Mouse (Mus musculus): ENCODE data around the gene Marcksl1. TPM values are rescaled to one million over a fixed set of nuclear protein-coding genes. Genes with fewer than 3 reads are reported as not detected.
"Not testable (repeated sequence)": the region's sequence is repeated elsewhere in the genome, so short reads cannot be mapped to it uniquely, and the experiment has no call there.

Marcksl1 gene
- polyA plus RNA-seq, 1 experiment from 2014 or later: 2,101 TPM

GRCm38 (mm10) chr4:129549306-129549705 is 35.9 kb downstream of the Marcksl1 start:
- no peaks in the 10 kb centered on the region for H3K27me3 ChIP-seq
- H3K4me2 ChIP-seq (replicated peaks): no peak overlapping the region
- H3K27ac ChIP-seq (replicated peaks): no peak overlapping the region
- no peak overlapping the region for H3K4me3 ChIP-seq
- ATAC-seq (ENCODE audit: low FRiP score, low read depth): no peak
- H3K9me3 ChIP-seq: no peaks in the 10 kb centered on the region
- H3K9ac ChIP-seq (replicated peaks): no peak overlapping the region
- 96% methylated on average over 2 of the region's 2 CpGs for WGBS
- no peaks in the 10 kb centered on the region for H3K4me1 ChIP-seq
- H3K36me3 ChIP-seq: no peaks in the 10 kb centered on the region

- H3K27ac ChIP-seq (replicated peaks): no peak overlapping the region
- WGBS: 68% methylated on average over 1 of the region's 1 CpGs
- no peaks in the 10 kb centered on the region for H3K9me3 ChIP-seq
- H3K9ac ChIP-seq (replicated peaks): 0 out of 2 replicates have a peak overlapping the region, but pooled peaks have one; percentile 6
- H3K27me3 ChIP-seq: peaks cover 6% of the 10 kb centered on the region
- no peaks in the 10 kb centered on the region for H3K36me3 ChIP-seq
- ATAC-seq (ENCODE audit: low FRiP score, low read depth): no peak
- H3K4me1 ChIP-seq: no peaks in the 10 kb centered on the region
- H3K4me2 ChIP-seq (replicated peaks): no peak overlapping the region
- H3K4me3 ChIP-seq: no peak overlapping the region
Measured at GRCm38 (mm10) chr4:129550295-129550694, 36.9 kb downstream of the Marcksl1 start.

- H3K4me2 ChIP-seq (replicated peaks); H3K4me1 ChIP-seq; ATAC-seq (ENCODE audit: low FRiP score, low read depth); H3K9me3 ChIP-seq; H3K27ac ChIP-seq (replicated peaks); H3K9ac ChIP-seq (replicated peaks); H3K36me3 ChIP-seq; H3K4me3 ChIP-seq: not testable (repeated sequence)
- 74% methylated on average over 5 of the region's 6 CpGs for WGBS
- H3K27me3 ChIP-seq: peaks cover 28% of the 10 kb centered on the region
Measured at GRCm38 (mm10) chr4:129554512-129554911, 41.1 kb downstream of the Marcksl1 start.

GRCm38 (mm10) chr4:129555421-129555861 is 42.1 kb downstream of the Marcksl1 start:
- Histone ChIP-seq H3K4me3 (peak overlapping the region; percentile 42), H3K36me3 (no peaks in the 10 kb centered on the region), H3K9me3 (no peaks in the 10 kb centered on the region), H3K9ac (replicated peaks) (no peak overlapping the region), H3K4me1 (peaks cover 9% of the 10 kb centered on the region), H3K27me3 (peaks cover 28% of the 10 kb centered on the region), H3K4me2 (replicated peaks) (peak overlapping the region; percentile 59), H3K27ac (replicated peaks) (no peak overlapping the region)
- ATAC-seq (ENCODE audit: low FRiP score, low read depth): peak; percentile 49; the same call in 1 of the 2 replicates
- WGBS: 3% methylated on average over 16 of the region's 16 CpGs

GRCm38 (mm10) chr4:129555862-129556531 is 42.6 kb downstream of the Marcksl1 start:
- 2% methylated on average over 23 of the region's 24 CpGs for WGBS
- peak overlapping the region; percentile 43 for H3K9ac ChIP-seq (replicated peaks)
- peak overlapping the region; percentile 42 for H3K4me3 ChIP-seq
- no peaks in the 10 kb centered on the region for H3K9me3 ChIP-seq
- peaks cover 28% of the 10 kb centered on the region for H3K27me3 ChIP-seq
- H3K27ac ChIP-seq (replicated peaks): no peak overlapping the region
- peak; percentile 49 for ATAC-seq (ENCODE audit: low FRiP score, low read depth)
- peak overlapping the region; percentile 59 for H3K4me2 ChIP-seq (replicated peaks)
- H3K36me3 ChIP-seq: no peaks in the 10 kb centered on the region
- peaks cover 9% of the 10 kb centered on the region for H3K4me1 ChIP-seq

- H3K4me2 ChIP-seq (replicated peaks): peak overlapping the region; percentile 59
- peaks cover 28% of the 10 kb centered on the region for H3K27me3 ChIP-seq
- peaks cover 9% of the 10 kb centered on the region for H3K4me1 ChIP-seq
- no peaks in the 10 kb centered on the region for H3K9me3 ChIP-seq
- H3K9ac ChIP-seq (replicated peaks): peak overlapping the region; percentile 43
- 11% methylated on average over 26 of the region's 33 CpGs for WGBS
- H3K36me3 ChIP-seq: no peaks in the 10 kb centered on the region
- ATAC-seq (ENCODE audit: low FRiP score, low read depth): peak; percentile 71
- H3K27ac ChIP-seq (replicated peaks): no peak overlapping the region
- peak overlapping the region; percentile 42 for H3K4me3 ChIP-seq
Measured at GRCm38 (mm10) chr4:129556532-129557223, 43.3 kb downstream of the Marcksl1 start.

GRCm38 (mm10) chr4:129557256-129557808 is 44.0 kb downstream of the Marcksl1 start:
- peaks cover 9% of the 10 kb centered on the region for H3K4me1 ChIP-seq
- H3K9ac ChIP-seq (replicated peaks): 0 out of 2 replicates have a peak overlapping the region, but pooled peaks have one; percentile 43
- ATAC-seq (ENCODE audit: low FRiP score, low read depth): no peak
- peaks cover 28% of the 10 kb centered on the region for H3K27me3 ChIP-seq
- H3K27ac ChIP-seq (replicated peaks): no peak overlapping the region
- H3K9me3 ChIP-seq: no peaks in the 10 kb centered on the region
- peak overlapping the region; percentile 42; the same call in 1 of the 2 replicates for H3K4me3 ChIP-seq
- no peaks in the 10 kb centered on the region for H3K36me3 ChIP-seq
- H3K4me2 ChIP-seq (replicated peaks): peak overlapping the region; percentile 59; the same call in 1 of the 2 replicates
- WGBS: 78% methylated on average over 9 of the region's 9 CpGs

- WGBS: 84% methylated on average over 12 of the region's 12 CpGs
- no peaks in the 10 kb centered on the region for H3K36me3 ChIP-seq
- H3K4me2 ChIP-seq (replicated peaks): no peak overlapping the region
- no peak overlapping the region for H3K4me3 ChIP-seq
- peaks cover 9% of the 10 kb centered on the region for H3K4me1 ChIP-seq
- no peak overlapping the region for H3K27ac ChIP-seq (replicated peaks)
- H3K27me3 ChIP-seq: peaks cover 28% of the 10 kb centered on the region
- H3K9ac ChIP-seq (replicated peaks): no peak overlapping the region
- no peak for ATAC-seq (ENCODE audit: low FRiP score, low read depth)
- H3K9me3 ChIP-seq: no peaks in the 10 kb centered on the region
Measured at GRCm38 (mm10) chr4:129558321-129558955, 45.1 kb downstream of the Marcksl1 start.

- WGBS: 91% methylated on average over 5 of the region's 5 CpGs
- H3K9me3 ChIP-seq: no peaks in the 10 kb centered on the region
- no peak overlapping the region for H3K27ac ChIP-seq (replicated peaks)
- no peak for ATAC-seq (ENCODE audit: low FRiP score, low read depth)
- H3K27me3 ChIP-seq: peaks cover 19% of the 10 kb centered on the region; the same call in 1 of the 2 replicates
- no peaks in the 10 kb centered on the region for H3K36me3 ChIP-seq
- H3K4me3 ChIP-seq: no peak overlapping the region
- H3K4me2 ChIP-seq (replicated peaks): no peak overlapping the region
- H3K9ac ChIP-seq (replicated peaks): no peak overlapping the region
- peaks cover 3% of the 10 kb centered on the region; the same call in 1 of the 2 replicates for H3K4me1 ChIP-seq
Measured at GRCm38 (mm10) chr4:129561184-129561583, 47.8 kb downstream of the Marcksl1 start.

GRCm38 (mm10) chr4:129563718-129564117 is 50.3 kb downstream of the Marcksl1 start:
- no peaks in the 10 kb centered on the region for H3K27me3 ChIP-seq
- WGBS: 70% methylated on average over 8 of the region's 8 CpGs
- ATAC-seq (ENCODE audit: low FRiP score, low read depth): no peak
- no peak overlapping the region for H3K27ac ChIP-seq (replicated peaks)
- no peak overlapping the region for H3K4me3 ChIP-seq
- no peaks in the 10 kb centered on the region for H3K36me3 ChIP-seq
- H3K9me3 ChIP-seq: no peaks in the 10 kb centered on the region
- H3K4me2 ChIP-seq (replicated peaks): no peak overlapping the region
- no peak overlapping the region for H3K9ac ChIP-seq (replicated peaks)
- H3K4me1 ChIP-seq: no peaks in the 10 kb centered on the region

- Histone ChIP-seq H3K36me3 (no peaks in the 10 kb centered on the region), H3K27me3 (no peaks in the 10 kb centered on the region), H3K9ac (replicated peaks) (no peak overlapping the region), H3K4me1 (no peaks in the 10 kb centered on the region), H3K27ac (replicated peaks) (no peak overlapping the region), H3K4me2 (replicated peaks) (no peak overlapping the region), H3K4me3 (no peak overlapping the region), H3K9me3 (no peaks in the 10 kb centered on the region)
- ATAC-seq (ENCODE audit: low FRiP score, low read depth): no peak
- 86% methylated on average over 6 of the region's 6 CpGs for WGBS
Measured at GRCm38 (mm10) chr4:129565139-129565538, 51.8 kb downstream of the Marcksl1 start.
